Mouse (Mus musculus) hindbrain, embryonic 14.5 days (tissue): Measurements from ENCODE around the gene Tdpoz2. TPM values are rescaled to one million over a fixed set of nuclear protein-coding genes. Genes with fewer than 3 reads are reported as not detected.

Experiments used
- polyA plus RNA-seq: library from polyadenylated mRNA; unstranded; fragments of >200 nt; fragmentation: Nextera tagmentation; extraction: Ambion mirVana; gene quantifications from 2 replicates; pipeline ENCODE4 v1.2.1, GENCODE M21; 2014

The Tdpoz2 gene
- polyA plus RNA-seq, 1 experiment from 2014 or later, result not detected

Other genes with a start within 250 kb of the Tdpoz2 start
- gene Tchh, start 210.4 kb downstream of the Tdpoz2 start, polyA plus RNA-seq, result 1.3 and 1.8 TPM in 2 replicates
- gene Tchhl1, start 183.9 kb downstream of the Tdpoz2 start, polyA plus RNA-seq, result not detected in 2 replicates
- gene S100a11, start 132.2 kb downstream of the Tdpoz2 start, polyA plus RNA-seq, result 185 and 218 TPM in 2 replicates
- gene S100a10, start 97.6 kb downstream of the Tdpoz2 start, polyA plus RNA-seq, result 172 and 201 TPM in 2 replicates
- not detected in 2 replicates for gene Tdpoz1, start 23.6 kb upstream of the Tdpoz2 start, polyA plus RNA-seq
- gene Gm37596, start 40.4 kb upstream of the Tdpoz2 start, polyA plus RNA-seq, result not detected in 2 replicates
- gene Gm5773, start 120.3 kb upstream of the Tdpoz2 start, polyA plus RNA-seq, result not detected in 2 replicates
- not detected in 2 replicates for gene Tdpoz4, start 143.7 kb upstream of the Tdpoz2 start, polyA plus RNA-seq
- not detected in 2 replicates for gene Tdpoz3, start 173.3 kb upstream of the Tdpoz2 start, polyA plus RNA-seq